Mouse (Mus musculus) megakaryocyte, embryonic 14.5 days (primary cell): Measurements from ENCODE around the gene Ccl11.

Experiments
- FLI1 ChIP-seq: IDR thresholded peaks from 2 replicates; pipeline ENCODE4 v1.6.1; 2012; ENCODE audit warnings: low read length, inconsistent platforms, mixed read lengths
- GATA1 ChIP-seq: IDR thresholded peaks from 3 replicates; pipeline ENCODE4 v1.6.1; 2012; ENCODE audit warnings: mixed read lengths, low read length, inconsistent platforms, borderline replicate concordance

GRCm38 (mm10) chr11:82023769-82024168 lies 33.9 kb upstream of the Ccl11 start:
- TF ChIP-seq GATA1, result no peak
- no peak for TF ChIP-seq FLI1
